Mouse (Mus musculus) stomach, postnatal 0 days (tissue): Measurements from ENCODE around the gene Hspa4. TPM values are rescaled to one million over a fixed set of nuclear protein-coding genes. Genes with fewer than 3 reads are reported as not detected.

Experiments
- ATAC-seq: fragments of 200-750 bp; cut with Nextera tagmentation; 2 replicates; pipeline ENCODE4 v1.8.0; 2017; ENCODE audit not compliant: low FRiP score, low TSS enrichment
- DNase-seq: peaks from one replicate; pipeline ENCODE4 v3.0.0-alpha.2; 2016; ENCODE audit warnings: low spot score
- H3K27ac ChIP-seq: fragments of 300-500 bp; sonication (generic); replicated peaks from 2 replicates; pipeline ENCODE4 v1.5.1; 2014; ENCODE audit warnings: mild to moderate bottlenecking, control low read depth
- H3K27me3 ChIP-seq: fragments of 300-500 bp; sonication (generic); 2 replicates; pipeline ENCODE4 v1.6.1; 2014; ENCODE audit warnings: low read length; ENCODE audit not compliant: control insufficient read depth, insufficient read depth
- H3K36me3 ChIP-seq: fragments of 300-500 bp; sonication (generic); 2 replicates; pipeline ENCODE4 v1.6.1; 2014; ENCODE audit warnings: low read length, mixed read lengths; ENCODE audit not compliant: control insufficient read depth, insufficient read depth
- H3K4me1 ChIP-seq: fragments of 300-500 bp; sonication (generic); replicated peaks from 2 replicates; pipeline ENCODE4 v1.6.1; 2014; ENCODE audit warnings: antibody characterized with exemption; ENCODE audit not compliant: control insufficient read depth, insufficient read depth
- H3K4me2 ChIP-seq: fragments of 300-500 bp; sonication (generic); replicated peaks from 2 replicates; pipeline ENCODE4 v1.6.1; 2014; ENCODE audit warnings: low read depth, mild to moderate bottlenecking, control low read depth, moderate library complexity
- H3K4me3 ChIP-seq: fragments of 300-500 bp; sonication (generic); 2 replicates; pipeline ENCODE4 v1.5.1; 2014; ENCODE audit warnings: low read depth, low read length, control low read depth
- H3K9ac ChIP-seq: fragments of 300-500 bp; sonication (generic); 2 replicates; pipeline ENCODE4 v1.6.1; 2014; ENCODE audit warnings: mild to moderate bottlenecking, low read length, control low read depth, mixed read lengths
- H3K9me3 ChIP-seq: fragments of 300-500 bp; sonication (generic); 2 replicates; pipeline ENCODE4 v1.6.1; 2016; ENCODE audit warnings: low read length; ENCODE audit not compliant: control insufficient read depth
- CTCF ChIP-seq: IDR thresholded peaks from 2 replicates; pipeline ENCODE4 v1.5.1; 2016; ENCODE audit warnings: antibody characterized with exemption, low read depth, mild to moderate bottlenecking, moderate library complexity
- EP300 ChIP-seq: optimal IDR thresholded peaks from 2 replicates; pipeline ENCODE3; 2016; ENCODE audit warnings: antibody characterized with exemption
- WGBS: fragments of 180-500 bp; shearing (Covaris S2); extraction: QIAGEN DNeasy Blood & Tissue Kit; methylation state at CpG from one replicate; pipeline ENCODE4 v1.1.7; 2014; 5-methylcytosine and 5-hydroxymethylcytosine counted together
- polyA plus RNA-seq: library from polyadenylated mRNA; unstranded; fragments of >200 nt; fragmentation: Nextera tagmentation; extraction: Ambion mirVana; gene quantifications from 2 replicates; pipeline ENCODE4 v1.2.1, GENCODE M21; 2015

The Hspa4 gene
- polyA plus RNA-seq, 1 experiment from 2014 or later: 59.9 TPM

DNA sequence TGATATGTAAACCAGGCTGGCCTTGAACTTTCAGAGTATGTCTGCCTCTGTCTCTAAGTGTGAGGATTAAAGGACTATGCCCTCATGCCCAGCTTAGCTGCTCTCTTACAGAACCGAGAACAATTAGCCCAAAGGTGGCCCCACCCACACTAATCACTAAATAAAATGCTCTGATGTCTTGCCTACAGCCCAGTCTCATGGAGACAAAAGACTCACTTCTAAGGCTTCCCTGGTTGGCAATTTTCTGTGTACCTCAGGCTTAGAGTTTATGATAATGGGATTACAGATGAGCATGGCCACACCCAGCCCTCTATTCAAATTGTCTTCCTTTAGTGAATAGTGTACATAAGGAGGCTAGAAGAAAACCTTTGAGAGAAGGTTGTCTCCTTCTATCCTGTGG is 11.1 kb upstream of the Hspa4 start:
- H3K27me3 ChIP-seq: no peaks in the 10 kb centered on the region
- H3K9ac ChIP-seq: no peak overlapping the region
- H3K4me1 ChIP-seq: peaks cover 12% of the 10 kb centered on the region
- no peak overlapping the region for H3K4me3 ChIP-seq
- H3K27ac ChIP-seq: no peak overlapping the region
- no peak overlapping the region for H3K4me2 ChIP-seq
- 33% methylated on average over 1 of the region's 1 CpGs for WGBS
- no peaks in the 10 kb centered on the region for H3K9me3 ChIP-seq
- no peak for ATAC-seq
- TF ChIP-seq EP300: no peak
- no peak for TF ChIP-seq CTCF
- no peak for DNase-seq
- no peaks in the 10 kb centered on the region for H3K36me3 ChIP-seq

- Histone ChIP-seq H3K9ac (no peak overlapping the region), H3K27ac (peak overlapping the region; percentile 92), H3K36me3 (no peaks in the 10 kb centered on the region), H3K4me3 (no peak overlapping the region), H3K4me1 (peaks cover 12% of the 10 kb centered on the region), H3K4me2 (no peak overlapping the region), H3K27me3 (no peaks in the 10 kb centered on the region), H3K9me3 (no peaks in the 10 kb centered on the region)
- no peak for TF ChIP-seq CTCF
- no peak for TF ChIP-seq EP300
- 14% methylated on average over 2 of the region's 2 CpGs for WGBS
- DNase-seq: peak; percentile 62
- ATAC-seq: peak; percentile 83
These were observed 8.6 kb upstream of the Hspa4 start for GRCm38 (mm10) chr11:53308884-53309310.

DNA sequence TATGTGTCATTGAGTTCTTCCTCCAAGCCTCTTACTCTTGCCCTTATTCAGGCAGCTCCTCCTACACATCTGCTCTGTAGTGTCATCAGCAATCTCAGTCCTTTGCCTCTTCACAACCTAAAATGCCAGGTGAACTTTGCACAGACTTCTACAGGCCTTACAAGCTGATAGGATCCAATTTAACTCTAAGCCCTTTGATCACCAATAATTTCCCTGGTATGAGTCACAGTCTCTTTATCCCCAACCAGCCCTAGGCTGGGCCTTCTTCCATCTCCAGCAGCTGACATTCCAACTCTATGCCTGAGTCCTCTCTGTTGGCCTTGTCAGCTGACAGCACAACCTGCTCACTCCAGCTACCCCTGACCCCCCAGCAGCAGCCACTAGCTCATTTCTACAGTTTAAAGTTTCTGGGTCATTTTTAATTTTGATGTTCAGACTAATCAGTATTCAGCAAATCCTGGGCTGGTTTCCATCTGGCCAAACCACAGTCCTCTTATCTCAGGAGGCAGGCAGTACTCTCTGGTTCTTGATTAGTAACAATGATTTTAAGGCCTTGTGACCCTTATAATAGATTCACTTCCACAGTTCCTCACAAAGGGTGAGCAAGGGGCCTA is 8.1 kb upstream of the Hspa4 start:
- TF ChIP-seq CTCF (no peak), EP300 (no peak)
- Histone ChIP-seq H3K4me2 (no peak overlapping the region), H3K4me3 (no peak overlapping the region), H3K27me3 (no peaks in the 10 kb centered on the region), H3K4me1 (peaks cover 12% of the 10 kb centered on the region), H3K9ac (no peak overlapping the region), H3K27ac (peak overlapping the region; percentile 92), H3K9me3 (no peaks in the 10 kb centered on the region), H3K36me3 (no peaks in the 10 kb centered on the region)
- peak; percentile 80 for ATAC-seq
- peak; percentile 34 for DNase-seq

DNA sequence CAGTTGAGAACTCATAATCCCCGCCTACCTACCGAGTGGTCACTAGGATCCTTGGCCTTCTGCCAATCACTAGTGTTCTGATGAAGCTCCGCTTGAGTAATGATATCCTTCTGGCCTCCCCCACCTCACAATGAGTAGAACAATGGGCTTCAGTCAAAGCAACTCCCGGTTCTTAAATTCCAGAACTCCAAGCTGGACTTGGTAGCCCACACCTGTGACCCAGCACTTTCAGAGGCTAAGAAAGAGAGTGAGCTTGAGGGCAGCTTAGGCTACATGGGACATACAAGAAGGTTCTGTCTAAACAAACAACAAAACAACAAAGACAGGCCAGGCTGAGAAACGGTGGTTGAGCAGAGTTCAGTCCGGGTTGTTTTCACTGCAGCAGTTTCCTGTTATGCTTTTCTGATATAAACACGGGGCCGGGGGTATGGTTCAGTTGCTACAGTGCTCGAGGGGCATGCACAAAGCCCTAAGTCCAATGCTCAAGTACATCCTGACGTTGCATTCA is 7.4 kb upstream of the Hspa4 start:
- peaks cover 12% of the 10 kb centered on the region for H3K4me1 ChIP-seq
- H3K36me3 ChIP-seq: no peaks in the 10 kb centered on the region
- no peak for TF ChIP-seq CTCF
- no peak for TF ChIP-seq EP300
- no peak overlapping the region for H3K9ac ChIP-seq
- 47% methylated on average over 10 of the region's 10 CpGs for WGBS
- peak overlapping the region; percentile 92 for H3K27ac ChIP-seq
- no peaks in the 10 kb centered on the region for H3K27me3 ChIP-seq
- ATAC-seq (no peak), DNase-seq (no peak)
- no peak overlapping the region for H3K4me2 ChIP-seq
- H3K4me3 ChIP-seq: no peak overlapping the region
- H3K9me3 ChIP-seq: no peaks in the 10 kb centered on the region

DNA sequence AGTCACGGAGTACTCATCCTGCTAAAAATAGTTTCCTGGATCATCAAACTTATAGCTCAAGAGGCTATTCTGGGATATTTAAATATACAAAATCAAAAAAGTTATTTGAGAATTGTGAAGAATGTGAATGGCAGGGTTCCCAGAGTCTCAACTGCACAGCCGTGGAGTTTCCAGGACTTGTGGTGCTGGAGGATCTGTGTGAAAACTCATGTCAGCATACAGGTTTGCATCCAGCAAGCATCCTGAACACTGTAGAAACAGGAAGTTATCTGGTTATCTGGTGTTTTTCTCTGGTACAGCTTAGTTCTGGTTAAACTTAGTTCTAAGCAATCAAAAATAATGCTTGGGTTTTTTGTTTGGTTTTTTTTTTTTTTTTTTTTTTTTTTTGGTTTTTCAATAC is 6.7 kb upstream of the Hspa4 start:
- Histone ChIP-seq H3K4me2 (no peak overlapping the region), H3K36me3 (no peaks in the 10 kb centered on the region), H3K4me3 (no peak overlapping the region), H3K4me1 (peaks cover 12% of the 10 kb centered on the region), H3K9ac (no peak overlapping the region), H3K27me3 (no peaks in the 10 kb centered on the region), H3K9me3 (no peaks in the 10 kb centered on the region), H3K27ac (no peak overlapping the region)
- TF ChIP-seq CTCF (no peak), EP300 (no peak)
- 45% methylated on average over 2 of the region's 2 CpGs for WGBS
- no peak for DNase-seq
- ATAC-seq: no peak

- 82% methylated on average over 14 of the region's 14 CpGs for whole genome bisulfite sequencing
- Histone ChIP-seq H3K4me1 (peaks cover 16% of the 10 kb centered on the region), H3K4me3 (no peak overlapping the region), H3K27me3 (no peaks in the 10 kb centered on the region), H3K27ac (no peak overlapping the region), H3K9me3 (no peaks in the 10 kb centered on the region), H3K9ac (no peak overlapping the region), H3K4me2 (no peak overlapping the region), H3K36me3 (no peaks in the 10 kb centered on the region)
- DNase-seq (no peak), ATAC-seq (no peak)
- TF ChIP-seq CTCF: peak; percentile 21; the same call in 1 of the 2 replicates
- TF ChIP-seq EP300: no peak
These were observed 4.0 kb upstream of the Hspa4 start for GRCm38 (mm10) chr11:53304044-53304840.
